Mouse (Mus musculus) layer of hippocampus, postnatal 25 days (tissue): ENCODE results near the gene Gm6793. TPM values are rescaled to one million over a fixed set of nuclear protein-coding genes. Genes with fewer than 3 reads are reported as not detected.

Experiments
- DNase-seq, 2 experiments: peaks; one replicate each; pipeline ENCODE4 v3.0.0; 2022; ENCODE audit warnings: mixed read lengths in 2 of 2, low spot score in 1 of 2; ENCODE audit errors: extremely low spot score in 1 of 2
- total RNA-seq, 2 experiments: library from RNA; stranded (reverse); gene quantifications; 2 replicates each; pipeline ENCODE4 v1.2.3; 2021

Gene Gm6793
- total RNA-seq, 2 experiments from 2014 or later = not detected

DNA sequence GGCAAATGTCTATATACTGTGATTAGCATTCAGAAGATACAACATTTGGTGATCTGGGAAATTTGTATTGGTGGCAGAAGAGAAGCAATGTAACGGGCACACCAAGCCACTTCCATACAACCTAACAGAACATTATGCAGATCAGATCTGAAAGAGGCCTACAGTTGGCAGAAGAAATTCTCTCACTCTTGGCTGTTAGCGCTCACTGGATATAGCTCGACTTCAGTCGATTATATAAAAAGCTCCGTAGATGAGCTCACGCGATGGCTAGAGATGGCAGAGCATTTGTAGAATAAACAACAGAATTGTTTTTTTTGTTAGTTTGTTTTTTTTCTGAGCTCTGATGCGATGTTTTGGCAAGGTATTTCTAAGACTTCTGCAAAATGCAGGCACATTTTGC is 23.6 kb downstream of the Gm6793 start:
- no peak for DNase-seq

- peak; percentile 74 to 91 for DNase-seq
These were observed 24.9 kb downstream of the Gm6793 start for GRCm38 (mm10) chr8:111989911-111990310.

GRCm38 (mm10) chr8:111984511-111984910 is 30.3 kb downstream of the Gm6793 start:
- no peak for DNase-seq

DNA sequence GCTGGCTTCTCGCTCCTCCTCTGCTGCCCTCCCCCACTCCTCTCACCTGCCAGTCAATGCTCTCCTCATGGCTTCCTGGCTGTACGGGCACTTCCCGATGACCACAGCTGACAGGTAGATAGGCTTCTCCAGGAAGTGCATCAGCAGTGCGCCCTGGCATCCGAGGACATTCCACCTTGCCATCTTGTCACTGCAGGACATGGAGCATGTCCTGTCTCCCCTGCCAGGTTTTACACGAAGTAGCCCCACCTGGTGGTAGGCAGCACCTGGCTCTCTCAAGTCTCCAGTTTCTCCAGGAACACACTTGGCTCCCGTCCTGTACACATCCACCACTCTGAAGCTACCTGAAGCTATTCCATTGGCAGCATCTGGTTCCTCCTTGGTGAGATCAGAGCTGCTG is 32.7 kb downstream of the Gm6793 start:
- DNase-seq = no peak

DNA sequence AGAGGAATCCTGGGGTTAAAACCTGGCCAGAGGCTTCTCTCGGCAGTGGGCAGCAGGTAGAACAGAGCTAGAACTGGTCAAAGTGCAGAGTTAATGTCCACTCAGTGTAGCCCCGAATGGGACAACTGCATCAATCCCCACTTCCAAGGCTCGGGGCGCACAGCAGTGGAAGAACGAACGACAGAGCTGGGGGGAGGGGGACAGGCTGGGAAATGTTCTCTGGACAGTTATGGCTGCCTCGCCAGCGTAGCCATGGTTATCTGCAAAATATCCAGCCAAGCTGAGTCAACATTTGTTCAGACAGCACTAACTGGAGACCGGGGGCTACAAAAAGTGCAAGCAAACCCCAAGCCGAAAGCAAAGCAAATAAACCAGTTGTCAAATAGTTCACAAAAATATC is 36.7 kb downstream of the Gm6793 start:
- no peak for DNase-seq

- DNase-seq = no peak
These were observed 38.5 kb downstream of the Gm6793 start for GRCm38 (mm10) chr8:111976326-111976725.

- no peak for DNase-seq
These were observed 39.1 kb downstream of the Gm6793 start for GRCm38 (mm10) chr8:111975706-111976105.

DNA sequence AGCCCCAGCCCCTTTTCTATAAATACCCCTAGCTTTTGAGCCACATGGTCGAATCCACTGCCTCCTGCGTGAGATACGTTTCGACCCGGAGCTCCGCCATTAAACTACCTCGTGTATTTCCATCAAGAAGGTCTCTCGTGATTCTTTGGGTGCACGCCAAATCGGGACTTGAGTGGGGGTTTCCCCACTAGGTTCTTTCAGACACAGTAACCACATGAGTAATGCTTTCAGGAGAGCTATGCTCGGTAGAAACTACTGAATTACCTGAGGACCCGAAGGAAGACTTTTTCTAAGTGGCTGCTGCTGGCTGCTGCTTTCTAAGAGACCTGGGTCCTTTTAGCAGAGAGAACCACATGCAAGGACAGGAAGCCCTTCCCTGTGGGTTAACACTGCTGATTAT is 40.7 kb downstream of the Gm6793 start:
- DNase-seq = no peak

GRCm38 (mm10) chr8:111968991-111969390 is 45.8 kb downstream of the Gm6793 start:
- DNase-seq = no peak

GRCm38 (mm10) chr8:111968541-111968940 is 46.3 kb downstream of the Gm6793 start:
- no peak for DNase-seq

GRCm38 (mm10) chr8:111967246-111967870 is 47.5 kb downstream of the Gm6793 start:
- no peak for DNase-seq

- no peak for DNase-seq
These were observed 49.8 kb downstream of the Gm6793 start for GRCm38 (mm10) chr8:111964849-111965561.

DNA sequence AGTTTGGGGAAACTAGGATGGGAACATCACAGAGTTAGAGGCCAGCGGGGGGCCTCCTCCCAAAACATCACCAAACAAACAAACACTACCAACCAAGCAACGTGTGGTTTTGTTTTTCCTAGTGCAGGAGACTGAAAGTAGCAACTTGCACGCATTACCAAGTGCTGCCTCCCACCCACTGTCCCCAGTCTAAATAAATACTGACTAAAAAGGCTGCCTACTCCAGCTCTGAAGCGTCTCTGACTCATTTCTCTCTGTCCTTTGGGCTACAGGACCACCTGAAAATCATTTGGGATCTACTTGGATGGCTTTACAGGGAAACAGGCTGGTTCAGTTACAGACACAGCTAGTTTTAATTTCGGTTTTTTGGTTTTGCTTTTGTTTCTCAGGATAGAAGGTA is 50.5 kb downstream of the Gm6793 start:
- DNase-seq = no peak

DNA sequence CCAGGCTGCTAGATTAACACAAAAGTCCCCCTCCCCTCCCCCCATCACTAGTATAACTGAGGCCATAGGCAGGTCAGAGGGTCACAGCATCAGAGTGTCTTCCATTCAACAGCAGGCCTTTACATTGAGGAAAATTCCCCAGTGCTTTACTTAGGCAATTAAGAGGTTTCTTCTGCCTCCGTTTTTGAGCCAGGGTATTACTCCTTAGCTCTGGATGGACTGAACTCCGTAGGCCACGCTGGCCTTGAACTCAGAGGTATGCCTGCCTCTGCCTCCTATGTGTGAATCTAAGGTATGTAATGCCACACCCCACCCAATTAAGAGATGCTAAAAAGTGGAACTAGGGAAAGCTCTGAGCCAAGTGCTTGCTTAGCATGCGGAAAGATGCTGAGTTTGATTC is 51.3 kb downstream of the Gm6793 start:
- no peak for DNase-seq

Other genes starting within 250 kb of the Gm6793 start
- gene Cfdp1, start 160.7 kb downstream of the Gm6793 start, total RNA-seq = 10 to 100 TPM; 77.6 to 81.2 TPM
- gene Tmem170, start 138.3 kb downstream of the Gm6793 start, total RNA-seq = 1 to 10 TPM; 4.1 to 4.3 TPM
- gene Chst5, start 104.6 kb downstream of the Gm6793 start, total RNA-seq = under 1 TPM; 0.70 to 0.71 TPM
- gene Tmem231, start 81.2 kb downstream of the Gm6793 start, total RNA-seq = 10 to 100 TPM; 11.2 to 11.5 TPM
- gene Gabarapl2, start 74.3 kb downstream of the Gm6793 start, total RNA-seq = 100 to 1,000 TPM; 196 to 239 TPM
- 1 to 10 TPM; 5.0 to 6.9 TPM for gene Adat1, start 22.7 kb downstream of the Gm6793 start, total RNA-seq
- 10 to 100 TPM; 77.2 to 82.6 TPM for gene Kars, start 3.7 kb downstream of the Gm6793 start, total RNA-seq
- gene Terf2ip, start 3.6 kb downstream of the Gm6793 start, total RNA-seq = 10 to 100 TPM; 35.5 to 40.0 TPM